Mouse (Mus musculus) frontal cortex, postnatal 10 days (tissue): Measurements from ENCODE around the gene Exosc10.
A peak's percentile ranks its signal among the peaks of the same experiment; 100 is the strongest.

Source experiments
- DNase-seq, 2 experiments: peaks; one replicate each; pipeline ENCODE4 v3.0.0; 2022; ENCODE audit warnings: low spot score in 2 of 2, mixed read lengths in 1 of 2

Gene Exosc10

GRCm38 (mm10) chr4:148570693-148571295, 12.6 kb downstream of the Exosc10 start:
- DNase-seq: no peak

GRCm38 (mm10) chr4:148573222-148573621, 15.0 kb downstream of the Exosc10 start:
- DNase-seq: no peak

DNA sequence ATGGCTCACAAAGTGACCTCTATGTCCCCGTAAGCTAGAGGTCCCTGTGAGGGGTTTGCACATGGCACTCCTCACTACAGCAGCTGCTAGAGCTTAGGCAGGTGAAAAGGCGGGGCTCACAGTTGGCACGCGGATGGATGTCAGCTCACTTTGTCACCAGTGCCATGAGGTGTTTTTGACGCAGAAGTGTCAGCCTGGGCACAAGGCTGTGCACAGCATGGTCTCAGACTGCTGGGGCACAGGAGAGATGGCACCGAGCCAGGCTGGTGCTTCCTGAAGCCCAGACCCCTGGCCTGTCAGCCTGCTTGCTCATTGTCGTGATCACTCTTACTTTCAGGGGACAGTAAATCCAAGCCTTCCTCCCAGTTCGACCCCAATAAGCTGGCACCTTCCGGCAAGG, 22.5 kb downstream of the Exosc10 start:
- DNase-seq: no peak

- no peak for DNase-seq
Measured at GRCm38 (mm10) chr4:148581422-148581821, 23.2 kb downstream of the Exosc10 start.

DNA sequence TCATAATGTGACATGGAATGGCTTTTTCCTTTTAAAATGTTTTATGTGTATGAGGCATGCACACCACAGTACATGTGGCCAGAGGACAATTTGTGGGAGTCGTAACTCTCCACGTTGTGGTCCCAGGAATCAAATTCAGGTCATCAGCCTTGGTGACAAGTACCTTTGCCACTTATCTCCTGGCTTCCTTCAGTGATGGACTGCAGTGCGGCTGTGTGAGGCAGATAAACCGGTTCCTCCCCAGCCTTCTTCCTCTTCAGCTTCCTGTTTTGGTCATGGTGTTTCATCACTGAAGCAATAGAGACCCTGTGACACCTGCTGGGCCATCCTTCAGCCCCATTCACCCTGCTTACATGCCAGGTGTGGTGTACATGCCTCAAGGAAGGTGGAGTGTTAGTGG, 25.0 kb downstream of the Exosc10 start:
- DNase-seq: no peak

GRCm38 (mm10) chr4:148586648-148587047, 28.4 kb downstream of the Exosc10 start:
- no peak for DNase-seq

GRCm38 (mm10) chr4:148588793-148589192, 30.6 kb downstream of the Exosc10 start:
- no peak for DNase-seq

DNA sequence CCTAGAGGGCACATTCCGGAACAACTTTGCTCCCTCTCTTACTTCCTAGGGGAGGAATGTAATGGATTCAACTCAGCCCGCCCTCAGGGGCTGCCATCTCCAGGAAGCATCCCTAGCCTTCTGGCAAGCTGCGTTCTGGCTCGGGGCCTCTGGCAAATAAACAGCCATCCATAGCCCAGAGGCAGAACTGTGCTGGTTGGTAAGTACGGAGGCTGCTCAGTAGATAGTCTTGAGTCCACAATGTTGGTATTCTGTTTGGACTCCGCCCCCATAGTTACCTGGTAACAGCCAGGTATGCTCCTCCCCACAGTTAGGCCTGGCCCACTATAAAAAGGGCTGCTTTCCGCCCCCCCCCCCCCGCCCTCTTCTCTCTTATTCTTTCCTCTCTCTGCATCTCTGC, 31.3 kb downstream of the Exosc10 start:
- DNase-seq: no peak

- no peak for DNase-seq
Measured at GRCm38 (mm10) chr4:148590421-148591170, 32.4 kb downstream of the Exosc10 start.

DNA sequence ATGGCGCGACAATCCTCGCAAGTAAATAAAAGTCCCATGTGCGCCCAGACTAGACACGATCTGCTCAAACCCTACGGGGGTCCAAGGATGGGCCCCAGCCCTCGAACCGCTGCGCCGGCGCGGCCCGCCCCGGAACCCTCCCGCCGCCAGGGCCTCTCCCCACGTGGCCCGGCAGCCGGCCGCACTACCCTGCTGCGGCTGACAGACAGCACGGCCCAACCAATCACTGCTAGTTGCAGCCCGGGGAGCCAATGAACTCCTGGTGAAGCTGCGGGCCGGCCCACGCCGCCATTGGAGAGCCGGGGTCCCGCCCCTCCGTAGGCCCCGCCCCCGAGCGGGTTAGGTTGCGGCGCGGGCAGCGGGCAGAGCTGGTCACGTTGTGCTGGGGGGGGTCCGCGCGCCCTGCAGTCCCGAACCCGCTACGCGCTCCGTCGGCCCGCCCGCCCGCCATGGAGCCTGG, 33.0 kb downstream of the Exosc10 start, which contains the start of gene Srm:
TSS of gene Srm (plus strand) at position 333 of the 460 bp plus-strand sequence.
- DNase-seq: peak; percentile 98 to 99

- no peak for DNase-seq
Measured at GRCm38 (mm10) chr4:148591637-148592380, 33.6 kb downstream of the Exosc10 start.

DNA sequence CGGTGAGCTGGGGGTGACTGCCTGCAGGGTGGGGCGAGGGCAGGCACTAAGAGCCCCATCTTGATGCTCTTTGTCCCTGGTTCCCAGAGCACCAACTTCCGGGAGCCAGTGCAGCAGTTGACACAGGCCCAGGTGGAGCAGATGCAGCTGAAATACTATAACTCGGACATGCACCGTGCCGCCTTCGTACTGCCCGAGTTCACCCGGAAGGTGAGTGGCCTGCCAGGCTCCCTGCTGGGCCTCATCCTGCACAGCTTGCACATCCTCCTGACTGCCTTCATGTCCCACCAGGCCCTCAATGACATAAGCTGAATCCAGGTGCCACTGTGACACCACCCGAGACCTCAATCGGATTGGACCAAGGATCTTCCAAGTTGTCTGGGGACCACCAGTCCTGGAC, 35.8 kb downstream of the Exosc10 start:
- DNase-seq: no peak

- DNase-seq: no peak
Measured at GRCm38 (mm10) chr4:148595916-148596315, 37.7 kb downstream of the Exosc10 start.

DNA sequence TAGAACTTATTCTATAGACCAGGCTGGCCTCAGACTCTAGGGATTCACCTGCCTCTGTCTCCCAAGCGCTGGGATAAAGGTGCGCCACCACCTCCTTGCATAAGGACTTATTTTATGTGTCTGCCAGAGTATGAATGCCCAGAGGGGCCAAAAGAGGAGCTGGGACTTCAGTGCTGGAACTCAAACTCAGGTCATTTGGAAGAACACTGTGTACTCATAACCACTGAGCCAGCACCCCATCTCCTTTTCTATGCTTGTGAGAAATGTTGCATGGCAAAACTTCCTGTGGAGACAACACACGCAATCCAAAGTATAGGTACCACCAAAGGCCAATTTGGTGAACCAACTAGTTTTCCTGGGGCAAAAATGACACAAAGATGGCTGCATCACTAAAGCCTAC, 38.5 kb downstream of the Exosc10 start:
- DNase-seq: no peak

GRCm38 (mm10) chr4:148598826-148599225, 40.6 kb downstream of the Exosc10 start:
- DNase-seq: no peak

- no peak for DNase-seq
Measured at GRCm38 (mm10) chr4:148600316-148600715, 42.1 kb downstream of the Exosc10 start.

DNA sequence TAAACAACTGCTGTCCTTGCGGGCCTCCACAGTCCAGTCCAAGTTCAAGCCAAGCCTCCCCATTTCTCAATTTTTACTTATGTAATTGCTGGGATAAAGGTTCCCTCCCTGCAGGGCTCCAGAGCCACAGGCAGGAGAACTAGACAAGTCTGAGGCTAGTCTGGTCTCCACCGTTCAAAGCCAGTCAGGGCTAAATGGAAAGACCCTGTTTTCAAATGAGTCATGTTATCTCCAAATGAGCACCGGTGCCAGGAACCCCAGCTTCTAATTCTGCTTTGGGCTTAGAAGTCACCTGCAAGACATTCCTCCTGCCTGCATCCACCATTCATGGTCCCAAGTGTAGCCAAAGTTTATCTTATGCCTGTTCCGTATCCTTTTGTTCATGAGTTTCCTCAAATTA, 43.6 kb downstream of the Exosc10 start:
- no peak for DNase-seq

- no peak for DNase-seq
Measured at GRCm38 (mm10) chr4:148602357-148603120, 44.3 kb downstream of the Exosc10 start, which contains the start of gene Masp2. Gene Masp2 (plus strand): TSS chr4:148602554.

DNA sequence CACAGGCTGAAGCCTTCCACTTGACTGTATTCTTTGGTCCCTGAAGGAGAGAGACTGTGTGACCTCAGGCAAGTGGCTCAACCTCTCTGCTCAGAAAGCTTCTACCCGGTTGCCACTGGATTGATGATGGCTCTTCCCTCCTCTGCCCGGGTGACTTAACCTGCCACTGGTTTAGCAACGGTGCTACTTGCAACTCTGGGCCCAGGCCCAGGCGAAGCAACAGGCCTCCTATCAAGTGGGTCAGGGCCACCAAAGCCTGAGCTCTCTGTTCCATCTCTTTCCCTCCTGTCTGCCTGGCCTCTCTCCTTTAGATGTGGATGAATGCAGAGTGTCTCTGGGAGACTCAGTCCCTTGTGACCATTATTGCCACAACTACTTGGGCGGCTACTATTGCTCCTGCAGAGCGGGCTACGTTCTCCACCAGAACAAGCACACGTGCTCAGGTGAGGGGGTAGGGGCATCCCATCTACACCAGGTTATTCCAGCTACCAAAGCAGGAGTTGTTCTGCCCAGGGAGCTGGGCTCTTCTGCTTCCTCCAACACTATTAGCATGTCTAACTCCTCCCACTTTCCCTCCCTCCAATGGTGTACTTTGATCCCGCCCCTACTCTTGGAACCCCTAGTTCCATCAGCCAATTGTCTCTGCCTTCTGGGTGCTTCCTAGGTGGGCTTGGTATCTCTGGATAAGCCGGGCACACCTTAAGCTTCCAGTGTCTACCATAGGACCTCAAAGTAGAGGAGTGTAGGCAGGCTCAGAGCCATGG, 45.3 kb downstream of the Exosc10 start:
- no peak for DNase-seq

DNA sequence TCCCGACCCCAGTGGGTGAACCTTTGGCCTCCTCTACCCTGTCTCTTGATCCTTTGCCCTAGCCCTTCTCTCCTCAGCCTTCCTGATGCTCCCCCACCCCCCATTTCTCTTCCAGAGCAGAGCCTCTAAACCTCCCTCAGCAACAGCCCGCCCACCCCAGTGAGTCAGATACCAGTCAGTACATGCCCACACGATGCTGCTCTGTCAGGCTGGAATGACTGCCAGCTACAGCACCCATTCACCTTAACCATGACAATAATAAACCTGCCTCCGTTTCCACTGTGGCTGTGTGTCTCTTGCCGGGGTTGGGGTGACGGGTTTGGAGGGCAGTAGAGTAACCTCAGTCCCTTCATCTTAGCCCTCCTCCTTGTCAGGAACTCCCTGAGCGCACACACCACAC, 45.9 kb downstream of the Exosc10 start:
- no peak for DNase-seq
